Mouse (Mus musculus): ENCODE measurements at regions not wholly inside any gene's neighbourhood (a gene's known extent, or its start where the extent isn't known, plus 50 kb on each side); places are given as distances from the start of the nearest gene placed in this dataset.

DNA sequence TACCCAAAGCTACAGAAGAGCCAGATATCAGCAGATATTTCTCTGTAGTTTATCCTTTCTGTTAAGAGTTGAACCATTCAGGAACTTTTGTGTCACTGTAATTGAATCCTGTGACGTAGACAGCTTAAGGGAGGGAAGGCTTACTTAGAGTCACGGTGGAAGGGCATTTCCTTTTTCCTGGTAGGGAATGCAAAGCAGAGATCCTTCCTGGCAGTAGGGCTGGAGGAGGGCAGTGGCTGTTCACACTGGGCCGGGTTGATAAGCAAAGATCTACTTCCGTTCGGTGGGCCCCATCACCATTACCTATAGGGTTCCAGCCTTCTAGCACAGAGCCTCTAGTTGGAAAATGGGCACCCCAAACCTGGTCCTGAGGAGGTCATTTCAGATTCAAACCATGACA lies 710.7 kb upstream of the Car8 start:
- DNase-seq = no peak

DNA sequence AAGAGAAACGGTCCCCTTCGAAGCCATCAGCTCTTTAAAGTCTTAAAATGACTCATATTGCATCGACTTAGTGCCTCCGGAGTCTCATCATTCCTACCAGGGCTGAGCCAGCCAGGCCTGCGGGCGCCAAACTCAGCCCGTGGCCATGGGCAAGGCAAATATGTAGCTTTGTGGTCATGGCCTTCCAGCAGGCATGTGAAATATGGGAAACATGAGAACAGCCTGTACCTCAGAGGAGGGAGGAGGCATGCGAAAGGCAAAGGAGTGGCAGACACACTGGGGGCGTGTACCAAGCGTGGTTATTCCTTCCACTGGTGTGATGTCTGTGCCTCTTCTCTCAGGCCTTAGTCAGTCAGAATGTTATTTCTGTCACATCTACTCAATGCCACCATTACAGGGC lies 706.3 kb upstream of the Car8 start:
- no peak for DNase-seq

DNA sequence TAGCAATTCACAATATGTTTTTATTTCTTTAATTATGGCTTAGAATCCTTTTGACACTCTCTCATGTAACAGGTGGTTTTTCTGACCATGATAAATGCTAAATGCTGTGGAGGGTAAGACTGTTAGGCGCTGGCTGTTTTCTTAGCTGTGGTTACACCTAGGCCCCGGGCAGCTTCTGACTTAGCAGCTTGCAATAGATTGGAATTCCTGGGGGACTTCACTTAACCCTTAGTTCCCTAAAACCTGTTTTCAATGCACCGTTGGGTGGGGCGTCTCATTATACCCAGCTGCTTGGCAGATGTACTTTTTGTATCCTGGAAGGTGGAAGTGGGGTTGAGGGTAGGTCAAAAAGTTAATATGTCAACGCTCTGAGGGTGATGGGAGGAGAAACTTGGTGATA lies 704.2 kb upstream of the Car8 start:
- DNase-seq = no peak

DNA sequence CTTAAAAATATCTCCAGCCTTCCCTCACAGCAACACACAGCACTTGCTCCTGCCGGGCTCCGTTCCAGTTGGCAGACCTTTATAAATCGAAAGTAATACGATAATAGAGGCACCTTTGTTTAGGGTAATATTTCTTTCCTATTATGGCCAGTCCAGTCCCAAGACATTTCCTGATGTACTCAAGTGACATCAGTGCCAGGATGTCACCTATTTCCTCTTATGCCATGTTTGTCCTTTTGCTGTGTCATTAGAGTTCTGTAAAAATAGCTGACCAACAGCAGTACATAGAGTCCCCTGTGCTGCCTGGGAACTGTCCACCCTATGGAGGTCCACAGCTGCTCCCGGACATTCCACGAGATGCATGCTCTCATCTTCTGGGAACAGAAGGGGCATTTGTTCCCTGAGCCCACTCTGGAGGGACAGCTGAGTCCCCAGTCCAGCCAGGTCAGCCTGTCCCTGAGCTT lies 700.1 kb upstream of the Car8 start:
- no peak for DNase-seq

DNA sequence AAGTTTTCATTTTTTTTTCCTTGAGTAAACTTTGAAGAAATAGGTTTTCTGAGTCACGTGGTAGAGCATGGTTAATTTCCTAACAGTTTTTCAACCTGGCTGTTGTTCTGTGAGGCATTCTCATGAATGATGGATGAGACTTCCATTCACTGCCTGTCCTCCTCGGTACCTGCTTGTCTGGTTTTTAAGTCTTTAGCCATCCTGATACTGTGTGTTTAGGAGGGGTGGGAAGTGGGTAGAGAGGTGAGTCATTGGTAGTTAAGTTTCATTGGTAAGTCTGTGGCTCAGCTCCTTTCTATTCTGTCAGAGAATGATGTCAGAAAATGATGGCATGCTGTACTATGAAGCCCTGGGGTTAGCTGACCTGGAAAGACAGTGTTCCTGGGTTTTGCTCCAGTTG lies 697.1 kb upstream of the Car8 start:
- DNase-seq = no peak

DNA sequence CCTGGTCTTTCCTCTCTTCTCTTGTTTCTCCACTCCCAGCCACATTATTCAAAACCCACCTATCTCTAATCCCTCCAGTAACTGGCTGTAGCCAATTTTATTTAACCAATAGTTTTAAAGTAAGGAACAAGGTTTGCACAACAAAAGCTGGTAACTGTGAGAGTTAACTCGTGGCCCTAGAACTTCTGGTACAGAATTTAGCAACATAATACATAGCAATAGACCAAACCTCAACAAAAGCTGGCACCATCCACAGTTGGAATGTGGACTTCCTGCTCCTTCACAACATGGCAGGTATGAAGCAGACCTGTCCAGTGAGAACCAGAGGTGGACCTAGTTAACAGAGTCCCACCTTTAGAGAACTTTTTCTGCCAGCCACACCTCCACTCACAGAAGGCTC lies 695.7 kb upstream of the Car8 start:
- DNase-seq = no peak

DNA sequence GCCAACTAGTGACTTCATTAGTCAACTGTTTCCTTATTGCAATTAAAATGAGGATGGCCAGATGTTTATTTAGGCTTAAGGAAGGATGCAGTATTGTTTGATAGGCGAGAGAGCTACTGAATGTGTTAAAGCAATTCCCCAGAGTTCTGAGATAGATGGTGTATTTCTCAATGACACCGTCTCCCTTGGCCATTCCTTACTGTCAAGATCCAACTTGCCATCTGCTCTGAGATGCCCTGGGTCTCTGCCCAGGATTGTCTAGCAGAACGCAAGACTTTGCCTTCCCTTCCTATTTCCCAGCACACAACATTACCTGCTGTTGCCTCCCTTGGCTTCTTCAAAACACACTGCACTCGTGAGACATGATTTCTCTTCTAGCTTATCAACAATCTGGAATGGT lies 690.5 kb upstream of the Car8 start:
- DNase-seq = no peak

DNA sequence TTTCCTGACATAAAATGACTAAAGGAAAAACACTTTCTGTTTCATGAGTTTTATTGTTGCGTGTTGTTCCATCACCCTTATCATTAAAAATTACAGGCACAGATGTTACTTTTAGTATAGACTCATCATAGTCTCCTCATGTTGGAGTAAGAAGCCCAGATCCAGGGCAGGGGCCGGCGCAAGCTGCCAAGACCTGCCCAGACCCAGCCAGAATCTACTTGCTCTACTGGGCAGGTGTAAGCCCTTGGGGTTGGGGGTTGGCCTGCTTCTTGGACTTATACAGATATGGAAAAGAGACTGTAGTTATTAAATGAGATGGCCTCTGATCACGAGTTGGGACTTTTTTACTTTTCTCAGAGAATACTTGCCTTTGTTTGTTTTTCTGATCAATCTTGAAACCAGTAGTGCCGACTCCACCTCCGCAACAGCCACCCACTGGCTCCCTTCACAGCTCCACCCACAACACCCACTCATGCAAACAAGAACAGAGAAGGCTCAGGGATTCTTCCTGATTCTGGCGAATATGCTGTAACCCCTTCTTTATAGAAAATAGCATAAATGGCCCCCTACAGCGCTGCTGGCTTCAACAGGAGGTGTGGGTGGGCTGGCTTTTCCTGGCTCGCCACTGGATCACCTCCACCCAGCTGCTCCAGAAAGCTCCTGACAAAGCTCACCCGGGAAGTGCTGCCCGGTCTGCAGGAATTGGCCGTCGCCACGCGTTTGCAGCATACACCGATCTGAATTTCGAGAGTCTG lies 689.9 kb upstream of the Car8 start:
- DNase-seq = no peak

DNA sequence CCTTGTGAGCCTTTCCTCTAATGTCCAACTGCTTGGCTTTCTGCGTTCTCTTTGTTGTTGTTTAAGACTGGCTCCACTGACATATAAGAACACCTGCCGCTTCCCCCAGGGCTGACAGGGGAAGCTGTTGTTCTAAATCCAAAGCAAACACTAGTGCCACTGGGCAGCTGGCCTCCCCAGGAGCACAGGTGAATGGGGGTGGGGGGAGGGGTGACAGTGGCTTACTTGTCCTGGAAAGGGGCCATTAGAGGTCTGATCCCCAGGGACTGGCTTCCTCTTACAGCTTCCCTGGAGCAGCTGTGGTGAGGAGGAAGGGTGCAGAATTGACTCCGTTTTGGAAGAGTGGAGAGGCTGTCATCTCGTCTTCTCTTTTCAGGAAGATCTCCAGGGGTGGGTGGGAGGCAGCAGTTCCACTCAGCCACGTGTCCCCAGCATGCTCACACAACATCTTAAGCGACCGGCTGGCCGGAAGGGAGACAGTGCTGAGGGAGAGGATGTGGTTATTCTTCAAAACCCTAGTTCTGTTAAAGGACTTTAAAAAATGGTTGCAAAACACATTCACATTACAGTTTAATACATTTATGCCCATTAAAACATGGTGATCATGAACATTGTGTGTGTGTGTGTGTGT lies 688.5 kb upstream of the Car8 start:
- peak; percentile 44 for DNase-seq

DNA sequence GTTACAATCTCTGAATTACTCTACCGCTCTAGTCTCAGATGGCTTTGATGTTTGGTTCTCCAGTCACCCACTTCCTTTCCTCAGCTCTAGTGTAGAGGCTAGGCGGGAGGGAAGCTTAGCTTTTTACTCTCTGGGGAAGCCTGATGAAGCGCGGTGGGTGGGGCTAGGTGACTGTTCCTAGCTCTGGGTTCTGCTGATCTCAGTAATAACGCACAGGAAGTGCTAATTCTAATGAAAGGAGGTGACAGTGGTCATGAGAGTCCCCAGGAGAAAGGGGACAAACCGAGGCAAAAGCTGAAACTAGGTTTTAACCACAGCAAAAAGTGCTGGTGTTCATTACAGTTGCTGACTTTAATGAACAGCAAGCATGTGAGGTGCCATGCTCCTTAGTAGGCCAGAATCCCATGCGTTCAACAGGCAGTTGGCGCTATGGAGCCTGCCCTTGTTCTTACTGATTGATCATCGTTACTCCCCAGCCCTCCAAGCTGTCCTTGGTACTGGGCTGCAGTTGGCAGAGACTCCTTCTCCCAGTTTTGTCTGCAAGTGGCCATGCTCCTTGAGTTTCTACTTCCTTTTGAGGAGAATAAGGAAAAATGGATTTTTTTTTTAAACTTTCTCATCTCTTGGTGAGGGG lies 687.9 kb upstream of the Car8 start:
- peak; percentile 73 for DNase-seq

DNA sequence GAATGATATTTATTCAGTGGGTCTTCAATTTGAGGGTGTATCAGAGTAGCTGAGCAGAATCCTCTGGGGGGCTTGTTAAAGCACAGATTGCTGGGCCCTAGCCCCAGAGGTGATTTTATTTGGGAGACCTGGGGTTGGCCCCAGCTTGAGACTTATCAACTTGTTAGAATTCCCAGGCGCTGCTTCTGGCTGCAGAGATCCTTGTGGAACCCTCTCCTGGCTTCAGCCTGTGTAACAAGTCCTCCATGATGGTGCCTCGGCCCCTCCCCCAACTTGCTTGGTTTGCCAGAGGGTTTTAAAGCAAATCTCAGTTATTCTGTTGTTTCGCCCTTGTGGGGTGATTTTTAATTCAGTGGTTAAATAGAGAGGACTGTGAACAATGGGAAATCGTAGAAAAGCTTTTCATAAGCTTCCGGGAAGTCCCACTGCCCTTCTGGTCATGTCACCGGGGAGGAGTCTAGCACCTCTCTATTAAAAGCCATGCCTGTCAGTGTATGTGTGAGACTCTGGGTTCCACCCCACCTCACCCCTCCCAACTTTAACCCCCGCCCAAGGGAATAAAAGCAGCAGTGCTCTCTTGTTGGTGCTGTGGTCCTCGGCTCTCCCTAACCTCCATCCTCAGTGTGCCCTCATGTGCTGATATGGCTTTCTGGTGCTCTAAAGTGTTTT lies 684.0 kb upstream of the Car8 start:
- no peak for DNase-seq

DNA sequence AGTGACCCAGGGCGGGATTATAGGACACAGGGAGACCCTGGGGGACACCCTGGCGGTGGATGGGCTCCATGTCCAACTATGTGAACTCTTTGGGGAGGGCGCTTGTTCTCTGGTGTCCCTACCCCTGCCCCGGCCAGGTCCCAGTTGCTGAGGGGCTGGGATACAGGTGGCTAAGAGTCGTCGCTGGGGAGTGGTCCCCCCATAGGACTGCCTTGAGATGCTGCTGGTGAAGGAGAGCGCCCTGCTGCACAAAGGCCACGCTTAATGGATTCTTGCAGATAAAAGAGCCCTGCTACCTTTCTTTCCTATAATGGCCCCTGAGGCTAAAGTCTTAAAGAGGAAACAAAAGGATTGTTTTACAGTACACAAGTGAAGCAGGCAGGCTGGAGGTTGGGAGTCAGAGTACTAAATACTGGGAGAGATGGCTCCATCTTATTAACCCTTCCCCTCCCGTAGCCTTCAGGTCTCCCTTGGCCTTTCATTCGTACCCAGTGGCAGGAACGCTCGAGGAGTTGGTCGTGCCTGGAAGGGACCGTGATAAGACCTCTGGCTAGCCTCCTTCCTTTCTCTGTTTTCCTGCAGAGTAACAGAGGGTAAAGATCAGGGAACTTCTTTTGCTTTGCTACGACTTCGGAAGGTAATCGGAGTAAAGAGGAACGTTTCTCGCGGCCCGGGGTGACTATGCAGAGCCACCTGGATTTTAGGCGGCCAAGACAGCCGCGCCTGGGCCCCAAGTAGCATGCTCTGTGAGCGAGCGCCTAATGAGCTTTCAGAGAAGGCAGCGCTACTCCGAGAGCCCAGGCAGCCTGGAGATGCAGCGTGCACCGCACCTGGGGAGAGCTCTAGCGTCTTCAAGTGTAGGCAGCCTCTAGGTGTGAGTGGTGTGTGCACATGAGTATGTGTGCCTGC lies 682.9 kb upstream of the Car8 start:
- DNase-seq = peak; percentile 60

DNA sequence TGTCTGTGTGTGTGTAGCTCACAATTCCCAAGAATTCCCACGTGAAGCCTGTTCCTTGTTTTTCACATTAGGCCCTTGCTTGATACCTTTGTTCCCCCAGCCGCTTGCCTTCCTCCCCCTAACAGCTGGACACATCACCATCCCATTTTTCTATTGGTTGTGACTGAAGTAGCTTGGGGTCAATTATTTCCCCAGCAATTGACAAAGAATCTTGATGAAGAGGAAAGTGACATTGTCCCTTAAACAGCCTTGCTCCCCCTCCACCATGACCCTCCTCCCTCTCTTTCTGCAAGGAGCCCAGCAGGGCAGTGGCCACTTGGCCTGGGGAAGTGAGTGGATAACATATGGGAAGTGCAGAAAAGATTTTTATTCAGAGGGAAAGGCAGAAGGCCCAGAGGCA lies 681.5 kb upstream of the Car8 start:
- DNase-seq = no peak

DNA sequence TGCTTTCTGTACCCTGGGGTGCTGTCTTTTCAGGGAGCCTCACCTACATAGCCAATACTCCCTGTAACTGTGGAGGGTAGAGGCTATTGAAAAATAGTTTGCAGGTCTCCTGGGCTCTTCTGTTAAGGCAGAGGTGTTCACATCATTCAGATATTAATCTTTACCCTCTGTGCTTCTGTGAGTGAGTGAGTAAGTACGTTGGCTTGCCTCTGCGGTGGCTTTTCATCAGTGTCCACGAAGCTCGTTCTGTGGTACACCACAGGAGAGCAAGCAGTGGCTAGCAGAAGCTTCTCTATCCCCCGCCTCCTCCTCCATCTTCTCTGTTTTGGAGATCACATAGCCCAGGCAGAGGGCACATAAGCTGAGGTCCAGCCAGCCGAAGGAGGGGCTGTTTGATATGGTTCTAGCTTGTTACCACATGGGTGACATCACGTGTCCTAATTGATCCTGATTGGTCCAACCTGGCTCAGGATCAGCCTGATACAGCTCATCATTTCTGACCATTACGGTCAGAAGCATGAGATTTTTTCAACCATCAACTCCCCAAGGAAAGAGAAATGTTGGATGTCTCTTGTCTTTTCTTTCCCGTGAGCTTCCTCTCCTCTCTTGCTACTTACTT lies 680.6 kb upstream of the Car8 start:
- no peak for DNase-seq

All from thymus, postnatal 14 days (tissue).